Mouse (Mus musculus) left cerebral cortex, adult 2 months (tissue): ENCODE results near the gene Scaf1. TPM values are rescaled to one million over a fixed set of nuclear protein-coding genes. Genes with fewer than 3 reads are reported as not detected.

Experiments used
- DNase-seq, 2 experiments: peaks; one replicate each; pipeline ENCODE4 v3.0.0; 2021 to 2022; ENCODE audit warnings: low spot score in 2 of 2, mixed read lengths in 1 of 2; ENCODE audit errors: extremely low spot score in 1 of 2
- H3K27ac ChIP-seq: fragments of 200-600 bp; 2 replicates; pipeline ENCODE4 v1.8.1; 2022
- H3K4me3 ChIP-seq: fragments of 200-600 bp; 2 replicates; pipeline ENCODE4 v1.8.1; 2022
- CTCF ChIP-seq: fragments of 200-600 bp; IDR thresholded peaks from 2 replicates; pipeline ENCODE4 v1.8.1; 2022; ENCODE audit warnings: antibody characterized with exemption, mild to moderate bottlenecking, moderate library complexity
- intact Hi-C: fragments of 180-260 bp; cut with DNase I; formaldehyde crosslinking; loops from one replicate; pipeline ENCODE4 v1.15.1; 2025
- total RNA-seq, 2 experiments: library from RNA; stranded (reverse); gene quantifications; 2 replicates each; pipeline ENCODE4 v1.2.3; 2021

Scaf1 gene
- total RNA-seq, 2 experiments from 2014 or later = 170 to 181 TPM

- intact Hi-C loops = no loop called here
- H3K27ac ChIP-seq = peak overlapping the region; percentile 97
- H3K4me3 ChIP-seq = peak overlapping the region; percentile 84
- TF ChIP-seq CTCF = no peak
- DNase-seq = no peak
Measured at GRCm38 (mm10) chr7:44973415-44974130, 42.6 kb downstream of the Scaf1 start.

- TF ChIP-seq CTCF = no peak
- intact Hi-C loops = no loop called here
- no peak for DNase-seq
- Histone ChIP-seq H3K4me3 (peak overlapping the region; percentile 49; the same call in 1 of the 2 replicates), H3K27ac (no peak overlapping the region; the same call in 1 of the 2 replicates)
Measured at GRCm38 (mm10) chr7:44971142-44971541, 45.0 kb downstream of the Scaf1 start.

- intact Hi-C loops = no loop called here
- TF ChIP-seq CTCF = no peak
- Histone ChIP-seq H3K27ac (peak overlapping the region; percentile 4; the same call in 1 of the 2 replicates), H3K4me3 (peak overlapping the region; percentile 49)
- peak; percentile 72 to 80 for DNase-seq
Measured at GRCm38 (mm10) chr7:44970231-44970691, 45.9 kb downstream of the Scaf1 start.

GRCm38 (mm10) chr7:44966638-44967037 lies 49.5 kb downstream of the Scaf1 start:
- Histone ChIP-seq H3K27ac (no peak overlapping the region), H3K4me3 (no peak overlapping the region)
- no peak for TF ChIP-seq CTCF
- intact Hi-C loops = no loop called here
- DNase-seq = no peak

GRCm38 (mm10) chr7:44965975-44966374 lies 50.2 kb downstream of the Scaf1 start:
- Histone ChIP-seq H3K27ac (no peak overlapping the region), H3K4me3 (no peak overlapping the region)
- intact Hi-C loops = no loop called here
- DNase-seq = no peak
- TF ChIP-seq CTCF = peak; percentile 27

- intact Hi-C loops = no loop called here
- Histone ChIP-seq H3K27ac (no peak overlapping the region), H3K4me3 (no peak overlapping the region)
- TF ChIP-seq CTCF = no peak
- no peak for DNase-seq
Measured at GRCm38 (mm10) chr7:44964990-44965389, 51.2 kb downstream of the Scaf1 start.

- DNase-seq = no peak
- H3K4me3 ChIP-seq = no peak overlapping the region
- intact Hi-C loops = no loop called here
- H3K27ac ChIP-seq = no peak overlapping the region
- no peak for TF ChIP-seq CTCF
Measured at GRCm38 (mm10) chr7:44962831-44963230, 53.3 kb downstream of the Scaf1 start.

- no peak overlapping the region for H3K4me3 ChIP-seq
- no peak overlapping the region for H3K27ac ChIP-seq
- intact Hi-C loops = no loop called here
- DNase-seq = no peak
- no peak for TF ChIP-seq CTCF
Measured at GRCm38 (mm10) chr7:44962337-44962736, 53.8 kb downstream of the Scaf1 start.

- Histone ChIP-seq H3K27ac (no peak overlapping the region), H3K4me3 (no peak overlapping the region)
- no peak for TF ChIP-seq CTCF
- DNase-seq = peak in 1 of 2 experiments; percentile 6
- intact Hi-C loops = no loop called here
Measured at GRCm38 (mm10) chr7:44960512-44960910, 55.7 kb downstream of the Scaf1 start.

GRCm38 (mm10) chr7:44959874-44960511 lies 56.2 kb downstream of the Scaf1 start:
- peak in 1 of 2 experiments; percentile 6 for DNase-seq
- TF ChIP-seq CTCF = no peak
- Histone ChIP-seq H3K4me3 (no peak overlapping the region), H3K27ac (no peak overlapping the region)
- intact Hi-C loops = loop anchor here (5.0 kb wide), 2 partner anchors 38 to 58 kb away; no protein-coding TSS in a partner anchor

GRCm38 (mm10) chr7:44959281-44959680 lies 56.9 kb downstream of the Scaf1 start:
- Histone ChIP-seq H3K27ac (no peak overlapping the region), H3K4me3 (no peak overlapping the region)
- intact Hi-C loops = loop anchor here (5.0 kb wide), 2 partner anchors 37 to 57 kb away; no protein-coding TSS in a partner anchor
- DNase-seq = peak in 1 of 2 experiments; percentile 6
- TF ChIP-seq CTCF = no peak

- Histone ChIP-seq H3K27ac (no peak overlapping the region), H3K4me3 (no peak overlapping the region)
- peak in 1 of 2 experiments; percentile 31 for DNase-seq
- intact Hi-C loops = loop anchor here (5.0 kb wide), 2 partner anchors 36 to 56 kb away; no protein-coding TSS in a partner anchor
- peak; percentile 83 for TF ChIP-seq CTCF
Measured at GRCm38 (mm10) chr7:44958208-44958607, 58.0 kb downstream of the Scaf1 start.
